Mouse (Mus musculus): ENCODE data around the gene Mndal.
"Not testable (repeated sequence)": the region's sequence is repeated elsewhere in the genome, so short reads cannot be mapped to it uniquely, and the experiment has no call there.

Gene Mndal

DNA sequence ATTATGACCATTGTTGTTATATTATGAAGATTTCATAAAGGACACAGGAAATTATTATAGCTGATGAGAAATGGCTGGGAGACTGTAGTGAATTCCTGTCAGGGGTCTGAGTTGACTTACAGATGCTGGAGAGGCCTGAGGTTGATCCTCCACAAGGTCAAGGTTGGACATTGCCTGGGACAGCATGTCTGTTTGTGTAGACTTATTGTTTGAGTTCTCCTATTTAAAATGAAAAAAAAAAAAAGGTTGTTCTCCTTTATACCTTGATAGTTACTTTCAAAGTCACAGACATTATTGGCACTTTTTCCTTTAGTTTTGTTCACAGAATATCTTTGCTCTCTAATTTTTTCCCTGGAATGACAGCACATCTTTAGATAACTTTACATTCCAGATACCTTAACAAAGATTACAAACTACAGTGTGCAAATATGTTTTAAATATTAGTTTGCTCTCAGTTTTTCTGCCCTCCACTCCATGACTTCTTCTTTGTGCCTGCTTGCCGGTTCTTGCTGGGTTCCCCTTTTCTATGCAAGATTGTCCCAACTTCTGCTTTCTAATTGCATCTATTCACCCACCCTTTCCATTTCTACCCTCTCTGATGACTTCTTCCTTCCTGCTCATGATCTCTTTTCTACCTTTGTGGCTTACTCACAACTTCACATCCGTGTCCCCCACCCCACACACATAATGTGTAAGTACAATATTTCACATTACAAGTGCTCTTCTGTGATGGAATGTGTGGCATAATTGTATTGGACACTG, 55.1 kb downstream of the Mndal start:
- not testable (repeated sequence) for DNase-seq

DNA sequence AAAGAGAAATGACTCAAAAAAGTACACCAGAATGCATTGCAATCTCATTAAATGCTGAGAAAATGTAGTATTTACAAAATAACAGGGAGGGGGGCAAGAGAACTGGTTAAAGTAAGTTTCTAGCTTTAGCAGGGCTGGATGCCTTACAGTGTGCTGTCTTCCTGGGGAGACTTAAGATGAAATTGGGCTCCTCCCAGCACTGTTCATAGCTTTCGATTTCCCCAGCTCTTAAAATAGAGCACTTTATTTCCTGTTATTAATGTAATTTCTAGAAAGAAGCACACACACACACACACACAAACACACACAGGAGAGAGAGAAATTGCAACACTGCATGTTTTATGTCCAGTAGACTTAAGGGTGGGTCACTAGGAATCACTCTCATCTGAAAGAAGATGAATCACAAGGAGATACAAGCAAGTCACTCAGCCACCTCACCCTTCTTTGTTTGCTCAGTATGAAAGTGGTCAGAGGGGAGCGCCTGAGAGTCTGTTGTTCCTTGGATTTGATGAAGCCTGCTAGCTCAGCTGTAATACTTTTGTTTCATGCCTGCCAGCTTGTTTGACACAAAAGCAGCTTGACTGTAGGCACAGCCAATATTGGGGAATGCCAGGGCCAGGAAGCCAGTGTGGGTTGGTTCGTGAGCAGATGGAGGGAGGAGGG, 62.2 kb downstream of the Mndal start:
- DNase-seq, result peak; percentile 29

DNA sequence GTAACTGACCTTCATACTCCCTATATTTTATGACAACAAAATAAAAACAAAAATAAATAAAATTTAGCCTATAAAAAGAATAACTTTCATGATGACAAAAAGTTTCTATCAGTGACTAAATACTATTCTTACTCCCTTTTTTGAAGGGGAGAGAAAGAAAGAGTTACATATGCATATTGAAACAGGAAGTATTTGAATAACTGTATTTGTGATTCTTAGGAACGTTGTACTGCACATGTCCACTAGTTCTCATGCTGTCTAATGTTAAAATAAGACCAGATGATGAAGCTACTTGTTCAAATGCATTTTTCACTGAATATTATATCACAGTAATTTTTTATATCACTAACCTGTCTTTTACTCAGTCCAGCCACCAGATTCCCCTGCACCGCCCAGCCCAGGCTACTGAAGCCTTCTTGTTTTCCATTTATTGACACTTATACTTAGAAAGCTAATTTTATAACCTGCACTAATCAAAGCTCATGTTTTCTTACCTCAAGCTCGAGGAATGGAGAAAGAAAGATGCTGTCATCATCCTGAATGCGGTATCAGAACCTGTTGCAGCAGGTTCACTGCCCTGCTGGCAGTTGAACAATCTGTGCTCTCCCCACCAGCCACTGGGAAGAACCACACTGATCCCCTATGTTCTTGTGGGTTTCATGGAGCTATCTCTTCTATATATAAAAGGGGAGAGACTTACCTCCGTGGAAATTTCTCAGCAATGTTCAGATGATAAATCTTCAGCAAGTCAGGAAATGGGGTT, 62.9 kb downstream of the Mndal start:
- DNase-seq, result not testable (repeated sequence)

DNA sequence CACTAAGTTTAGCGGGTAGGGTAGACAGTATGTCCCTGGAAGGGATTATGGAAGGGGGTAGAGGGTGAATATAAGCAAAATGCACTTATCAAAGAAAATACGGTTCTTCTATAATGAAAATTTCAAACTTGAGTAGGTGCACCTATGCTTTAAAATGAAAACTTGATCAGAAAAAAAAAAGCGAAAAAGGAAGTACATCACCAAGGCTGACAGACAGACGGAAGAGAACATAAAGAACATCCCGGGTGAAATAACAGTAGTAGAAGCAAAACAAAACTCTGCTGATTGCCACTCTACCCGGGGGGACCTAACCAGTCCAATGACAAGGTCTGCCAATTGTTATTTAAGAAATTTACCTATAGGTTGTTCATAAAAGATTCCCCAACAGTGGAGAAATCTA, 64.0 kb downstream of the Mndal start:
- DNase-seq, result not testable (repeated sequence)

DNA sequence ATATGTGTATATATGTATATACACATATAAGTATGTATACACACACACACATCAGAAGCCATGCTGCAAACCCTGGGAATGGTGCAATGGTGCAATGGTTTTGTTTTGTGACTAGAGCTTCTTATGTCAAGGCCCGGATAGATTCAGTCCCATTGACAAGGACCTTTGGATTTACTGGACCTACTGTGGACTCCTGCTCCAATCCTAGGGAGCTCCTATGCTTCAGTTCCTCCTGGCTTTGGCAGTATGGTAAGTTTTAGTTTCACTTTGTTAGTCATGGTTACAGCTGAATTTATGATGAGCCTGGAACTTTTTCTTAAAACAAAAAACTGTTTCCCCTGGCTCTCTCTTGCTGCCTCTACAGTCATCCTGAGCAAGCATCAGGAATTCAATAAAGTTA, 65.2 kb downstream of the Mndal start:
- not testable (repeated sequence) for DNase-seq

DNA sequence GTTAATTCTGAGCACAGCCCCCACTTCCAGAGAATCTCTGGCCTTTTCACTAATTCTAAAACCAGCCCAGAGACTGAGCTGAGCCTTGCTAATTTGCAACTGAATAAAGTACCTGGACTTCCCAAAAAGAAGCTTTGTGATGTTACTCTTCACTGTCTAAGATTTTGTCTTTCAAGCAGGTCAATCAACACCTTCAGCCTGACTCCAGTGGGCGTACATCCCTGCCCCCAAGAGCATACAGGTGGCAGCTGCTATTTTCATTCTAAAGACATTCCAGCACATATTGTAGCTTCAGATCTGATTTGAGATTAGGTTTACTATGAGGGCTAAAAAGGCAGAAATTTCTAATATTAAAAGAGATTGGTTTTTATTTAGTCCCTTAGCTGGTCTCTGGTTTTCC, 73.7 kb downstream of the Mndal start:
- DNase-seq, result not testable (repeated sequence)

DNA sequence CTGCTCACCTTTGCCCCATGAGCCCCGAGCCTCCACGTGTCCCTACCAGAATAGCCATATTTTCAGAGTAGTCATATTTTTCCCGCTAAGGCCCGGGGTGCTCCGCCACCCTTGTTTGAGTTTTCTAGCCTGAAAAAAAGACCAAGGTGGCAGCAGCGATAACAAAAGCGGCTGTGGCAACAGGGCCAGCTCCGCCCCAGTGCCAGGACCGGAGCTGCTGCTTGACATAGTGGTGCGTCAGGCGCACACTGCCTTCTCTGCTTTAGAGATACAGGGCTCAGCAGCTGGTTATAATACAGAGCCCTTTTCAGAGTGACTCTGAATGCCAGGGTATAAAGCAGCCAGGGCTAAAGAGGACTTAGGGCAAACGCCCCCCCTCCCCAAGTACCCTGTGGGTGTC, 75.8 kb downstream of the Mndal start:
- DNase-seq, result no peak

DNA sequence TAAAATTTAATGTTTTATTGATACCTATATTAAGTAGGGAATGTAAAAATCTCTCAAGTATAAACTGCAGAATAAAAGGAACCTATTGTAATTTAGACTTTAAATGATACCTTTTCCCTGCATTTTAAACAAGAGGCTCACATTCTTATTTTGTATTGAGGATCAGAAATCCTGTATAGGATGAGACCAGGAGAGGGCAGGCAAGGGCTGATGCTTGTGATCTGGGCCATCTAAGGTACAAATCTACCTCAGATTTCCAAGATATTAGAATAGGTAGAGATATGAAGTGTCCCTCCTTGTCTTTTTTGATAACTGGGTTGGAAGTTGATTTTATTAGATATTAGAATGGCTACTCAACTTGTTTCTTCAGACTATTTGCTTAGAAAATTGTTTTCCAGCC, 88.6 kb downstream of the Mndal start:
- not testable (repeated sequence) for DNase-seq

DNA sequence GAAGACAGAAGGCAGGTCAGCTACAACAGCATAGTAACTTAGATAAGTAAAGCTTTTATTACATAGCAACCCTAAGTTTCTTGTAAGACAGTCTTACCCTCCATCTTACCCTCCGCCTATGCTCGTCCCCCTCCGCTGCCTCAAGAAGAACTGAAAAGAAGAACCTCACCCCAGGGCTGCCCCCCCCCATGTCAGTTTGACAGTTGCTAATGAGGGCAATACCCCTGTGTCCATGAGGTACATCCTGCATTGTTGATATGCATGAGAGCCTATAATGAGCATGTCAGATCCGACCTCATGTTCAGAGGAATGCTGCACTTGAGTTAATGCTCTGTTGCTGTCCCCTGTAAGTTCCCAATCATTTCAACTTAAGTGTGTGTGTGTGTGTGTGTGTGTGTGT, 89.4 kb downstream of the Mndal start:
- not testable (repeated sequence) for DNase-seq

DNA sequence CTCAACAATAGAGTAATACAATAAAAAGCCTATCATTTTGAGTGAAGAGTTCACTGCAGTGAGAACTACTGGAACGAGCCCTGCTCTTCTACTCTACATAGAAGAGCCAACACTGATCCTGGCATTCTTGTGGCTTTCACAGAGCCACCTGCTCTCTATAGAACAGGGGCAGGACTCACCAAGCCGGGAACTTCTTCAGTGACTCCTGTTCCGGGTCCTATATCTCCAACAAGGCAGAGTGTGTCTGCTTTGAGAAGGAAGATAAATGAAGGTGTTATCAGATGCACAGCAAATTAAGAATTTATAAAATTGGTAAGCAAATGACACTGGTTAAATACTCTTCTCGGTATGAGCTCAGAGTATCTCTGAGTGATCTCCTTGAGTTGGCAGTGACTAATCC, 96.1 kb downstream of the Mndal start:
- DNase-seq, result not testable (repeated sequence)

DNA sequence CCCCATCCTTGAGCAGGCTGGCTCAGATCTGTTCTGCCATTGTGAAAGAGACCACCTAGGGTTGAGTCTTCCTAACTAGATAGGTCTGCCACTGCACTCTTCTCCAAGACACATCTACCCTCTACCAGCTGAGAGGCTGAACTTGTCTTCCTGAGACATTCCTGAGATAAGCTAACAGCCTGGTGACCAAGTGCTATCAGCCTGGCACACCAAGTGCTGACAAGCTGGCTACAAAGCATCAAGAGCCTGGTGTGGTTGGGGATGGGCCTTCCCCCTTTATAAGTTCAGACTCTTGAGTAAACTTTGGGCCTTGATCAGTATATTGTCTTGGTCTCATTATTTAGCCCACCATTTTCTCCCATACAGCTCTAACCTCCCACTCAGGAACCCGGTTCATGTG, 97.5 kb downstream of the Mndal start:
- no peak for DNase-seq

DNA sequence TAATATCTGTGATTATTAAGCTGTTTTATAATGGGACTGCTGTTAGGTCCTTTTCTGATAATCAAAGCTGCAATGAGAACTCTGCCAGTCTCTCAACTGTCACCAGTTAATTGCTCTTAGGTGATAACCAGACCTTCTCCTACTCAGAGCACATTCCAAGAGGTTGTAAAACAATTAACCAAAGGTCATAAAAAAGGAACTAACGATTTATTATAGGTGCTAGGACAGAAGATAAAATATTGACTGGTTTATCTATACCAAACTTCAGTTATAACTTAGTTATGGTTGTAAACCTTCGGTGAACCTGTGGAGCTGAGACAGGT, 120.8 kb downstream of the Mndal start:
- DNase-seq, result not testable (repeated sequence)

DNA sequence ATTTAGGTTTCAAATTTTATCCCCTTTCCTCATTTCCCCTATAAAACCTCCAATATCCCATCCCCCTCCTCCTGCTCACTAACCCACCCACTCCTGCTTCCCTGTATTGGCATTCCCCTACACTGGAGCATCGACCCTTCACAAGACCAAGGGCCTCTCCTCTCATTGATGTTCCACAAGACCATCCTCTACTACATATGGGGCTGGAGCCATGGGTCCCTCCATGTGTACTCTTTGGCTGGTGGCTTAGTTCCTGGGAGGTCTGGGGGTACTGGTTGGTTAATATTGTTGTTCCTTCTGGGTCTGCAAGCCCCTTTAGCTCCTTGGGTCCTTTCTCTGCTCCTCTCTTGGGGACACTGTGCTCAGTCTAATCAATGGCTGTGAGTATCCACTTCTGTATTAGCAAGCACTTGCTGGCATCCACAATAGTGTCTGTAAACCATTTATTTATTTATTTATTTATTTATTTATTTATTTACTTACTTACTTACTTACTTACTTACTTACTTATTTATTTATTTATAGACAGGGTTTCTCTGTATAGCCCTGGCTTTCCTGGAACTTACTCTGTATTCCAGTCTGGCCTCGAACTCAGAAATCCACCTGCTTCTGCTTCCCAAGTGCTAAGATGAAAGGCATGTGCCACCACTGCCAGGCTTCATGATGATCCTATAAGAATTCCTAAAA, 121.4 kb downstream of the Mndal start:
- DNase-seq, result not testable (repeated sequence)

DNA sequence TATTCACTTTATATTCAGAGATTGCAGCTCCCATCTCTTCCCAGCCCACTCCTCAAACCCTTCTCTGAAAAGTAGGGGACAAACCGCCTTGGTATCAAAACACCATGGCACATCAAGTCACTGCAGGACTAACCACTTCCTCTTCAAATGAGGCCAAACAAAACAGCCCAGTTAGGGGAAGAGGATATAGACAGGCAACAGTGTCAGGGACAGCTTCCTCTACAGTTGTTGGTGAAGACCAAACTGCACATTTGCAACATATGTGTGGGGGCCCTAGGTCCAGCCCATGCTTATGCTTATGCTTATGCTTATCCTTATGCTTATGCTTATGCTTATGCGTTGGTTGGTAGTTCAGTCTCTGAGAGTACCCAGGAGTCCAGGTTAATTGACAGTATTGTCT, 133.0 kb downstream of the Mndal start:
- DNase-seq, result not testable (repeated sequence)

DNA sequence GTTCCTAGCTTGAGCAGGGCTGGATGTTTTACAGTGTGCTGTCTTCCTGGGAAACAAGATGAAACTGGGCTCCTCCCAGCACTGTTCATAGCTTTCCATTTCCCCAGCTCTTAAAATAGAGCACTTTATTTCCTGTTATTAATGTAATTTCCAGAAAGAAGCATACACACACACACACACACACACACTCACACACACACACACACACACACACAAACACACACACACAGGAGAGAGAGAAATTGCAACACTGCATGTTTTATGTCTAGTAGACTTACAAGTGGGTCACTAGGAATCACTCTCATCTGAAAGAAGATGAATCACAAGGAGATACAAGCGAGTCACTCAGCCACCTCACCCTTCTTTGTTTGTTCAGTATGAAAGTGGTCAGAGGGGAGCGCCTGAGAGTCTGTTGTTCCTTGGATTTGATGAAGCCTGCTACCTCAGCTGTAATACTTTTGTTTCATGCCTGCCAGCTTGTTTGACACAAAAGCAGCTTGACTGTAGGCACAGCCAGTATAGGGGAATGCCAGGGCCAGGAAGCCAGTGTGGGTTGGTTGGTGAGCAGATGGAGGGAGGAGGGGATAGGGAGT, 139.5 kb downstream of the Mndal start:
- DNase-seq, result peak; percentile 27

DNA sequence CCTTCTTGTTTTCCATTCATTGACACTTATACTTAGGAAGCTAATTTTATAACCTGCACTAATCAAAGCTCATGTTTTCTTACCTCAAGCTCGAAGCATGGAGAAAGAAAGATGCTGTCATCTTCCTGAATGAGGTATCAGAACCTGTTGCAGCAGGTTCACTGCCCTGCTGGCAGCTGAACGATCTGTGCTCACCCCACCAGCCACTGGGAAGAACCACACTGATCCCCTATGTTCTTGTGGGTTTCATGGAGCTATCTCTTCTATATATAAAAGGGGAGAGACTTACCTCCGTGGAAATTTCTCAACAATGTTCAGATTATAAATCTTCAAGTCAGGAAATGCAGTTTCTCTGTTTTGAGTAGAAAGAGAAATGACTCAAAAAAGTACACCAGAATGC, 140.1 kb downstream of the Mndal start:
- not testable (repeated sequence) for DNase-seq

DNA sequence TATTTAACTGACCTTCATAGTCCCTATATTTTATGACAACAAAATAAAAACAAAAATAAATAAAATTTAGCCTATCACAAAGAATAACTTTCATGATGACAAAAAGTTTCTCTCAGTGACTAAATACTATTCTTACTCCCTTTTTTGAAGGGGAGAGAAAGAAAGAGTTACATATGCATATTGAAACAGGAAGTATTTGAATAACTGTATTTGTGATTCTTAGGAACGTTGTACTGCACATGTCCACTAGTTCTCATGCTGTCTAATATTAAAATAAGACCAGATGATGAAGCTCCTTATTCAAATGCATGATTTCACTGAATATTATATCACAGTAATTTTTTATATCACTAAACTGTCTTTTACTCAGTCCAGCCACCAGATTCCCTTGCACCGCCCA, 140.5 kb downstream of the Mndal start:
- not testable (repeated sequence) for DNase-seq

Data from kidney, postnatal 14 days (tissue).